Mouse (Mus musculus): ENCODE data around the gene 1700025C18Rik. TPM values are rescaled to one million over a fixed set of nuclear protein-coding genes. Genes with fewer than 3 reads are reported as not detected.

The 1700025C18Rik gene
- polyA plus RNA-seq, 1 experiment: not detected

DNA sequence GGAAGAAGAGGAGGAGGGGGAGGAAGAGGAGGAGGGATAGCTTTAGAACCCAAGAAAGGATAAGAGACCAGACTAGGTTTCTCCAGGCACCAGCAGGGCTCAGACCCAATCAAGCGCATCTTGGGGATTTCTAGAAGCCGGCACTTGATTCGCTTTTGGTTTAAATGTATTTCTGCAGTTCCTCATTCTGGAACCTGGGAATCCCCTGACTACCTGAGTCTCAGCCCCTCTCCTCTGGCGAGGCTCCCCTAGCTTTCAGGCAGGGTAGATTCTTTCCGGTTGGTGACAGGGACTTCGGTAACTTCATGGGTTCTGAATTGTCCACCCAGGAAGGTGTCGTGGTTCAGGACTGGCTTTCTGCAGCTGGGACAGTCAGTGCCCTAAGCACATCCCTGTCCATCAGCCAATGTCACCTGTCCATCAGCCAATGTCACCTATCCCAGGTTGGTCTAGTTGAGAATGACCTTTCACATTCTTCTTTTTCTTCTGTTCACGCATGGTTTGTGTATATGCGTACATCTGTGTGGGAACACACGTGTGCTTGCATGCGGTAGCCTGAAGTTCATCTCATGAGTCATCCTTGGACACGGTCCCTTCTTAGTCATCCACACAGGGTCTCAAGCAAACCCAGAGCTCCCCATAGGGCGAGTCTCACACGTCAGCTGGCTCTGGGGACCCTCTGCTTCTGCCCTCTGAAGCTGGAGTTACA, 34.0 kb downstream of the 1700025C18Rik start:
- no peak for TF ChIP-seq CTCF (IDR thresholded peaks at IDR 0.05; ENCODE audit: borderline replicate concordance, extremely low read depth, insufficient read depth, insufficient read length)

GRCm38 (mm10) chr2:165055905-165056304, 34.6 kb downstream of the 1700025C18Rik start:
- no peak for DNase-seq (ENCODE audit: low read depth)
- TF ChIP-seq POLR2A (IDR thresholded peaks at IDR 0.05; ENCODE audit: borderline replicate concordance, extremely low read depth, insufficient read depth, insufficient read length, poor library complexity, severe bottlenecking): no peak
- no peak for TF ChIP-seq CTCF (IDR thresholded peaks at IDR 0.05; ENCODE audit: borderline replicate concordance, extremely low read depth, insufficient read depth, insufficient read length)

More for the DNA sequence above, 34.0 kb downstream of the 1700025C18Rik start:
- DNase-seq (ENCODE audit: low read depth): no peak

- no peak for TF ChIP-seq POLR2A (IDR thresholded peaks at IDR 0.05; ENCODE audit: borderline replicate concordance, extremely low read depth, insufficient read depth, insufficient read length, poor library complexity, severe bottlenecking)
- DNase-seq (ENCODE audit: low read depth): peak; percentile 55
Observed at GRCm38 (mm10) chr2:165054888-165055852, 35.4 kb downstream of the 1700025C18Rik start, which contains the start of gene Cd40. Gene Cd40, plus strand, starts transcription at chr2:165055627.

DNA sequence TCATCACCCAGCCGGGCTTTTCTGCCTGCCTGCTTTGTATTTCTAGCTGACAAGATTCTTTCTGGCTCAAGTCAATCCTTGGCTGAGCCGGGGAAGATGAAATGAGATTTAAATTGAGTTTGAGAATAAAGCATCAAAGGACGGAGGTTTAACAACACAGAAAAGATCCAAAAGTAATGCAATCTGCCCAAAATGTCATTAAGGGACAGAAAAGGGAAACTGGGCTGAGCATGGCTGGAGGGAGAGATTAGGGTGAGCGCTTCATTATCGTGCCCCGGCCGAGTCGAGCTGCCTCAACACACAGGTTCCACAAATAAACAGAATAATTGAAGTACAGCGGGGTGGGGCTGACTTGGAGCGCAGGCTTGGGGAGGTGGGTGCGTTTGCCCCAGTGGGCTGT, 39.0 kb downstream of the 1700025C18Rik start:
- peak; percentile 64 for DNase-seq (ENCODE audit: low read depth)
- TF ChIP-seq POLR2A (IDR thresholded peaks at IDR 0.05; ENCODE audit: borderline replicate concordance, extremely low read depth, insufficient read depth, insufficient read length, poor library complexity, severe bottlenecking) (no peak), CTCF (IDR thresholded peaks at IDR 0.05; ENCODE audit: borderline replicate concordance, extremely low read depth, insufficient read depth, insufficient read length) (no peak)

DNA sequence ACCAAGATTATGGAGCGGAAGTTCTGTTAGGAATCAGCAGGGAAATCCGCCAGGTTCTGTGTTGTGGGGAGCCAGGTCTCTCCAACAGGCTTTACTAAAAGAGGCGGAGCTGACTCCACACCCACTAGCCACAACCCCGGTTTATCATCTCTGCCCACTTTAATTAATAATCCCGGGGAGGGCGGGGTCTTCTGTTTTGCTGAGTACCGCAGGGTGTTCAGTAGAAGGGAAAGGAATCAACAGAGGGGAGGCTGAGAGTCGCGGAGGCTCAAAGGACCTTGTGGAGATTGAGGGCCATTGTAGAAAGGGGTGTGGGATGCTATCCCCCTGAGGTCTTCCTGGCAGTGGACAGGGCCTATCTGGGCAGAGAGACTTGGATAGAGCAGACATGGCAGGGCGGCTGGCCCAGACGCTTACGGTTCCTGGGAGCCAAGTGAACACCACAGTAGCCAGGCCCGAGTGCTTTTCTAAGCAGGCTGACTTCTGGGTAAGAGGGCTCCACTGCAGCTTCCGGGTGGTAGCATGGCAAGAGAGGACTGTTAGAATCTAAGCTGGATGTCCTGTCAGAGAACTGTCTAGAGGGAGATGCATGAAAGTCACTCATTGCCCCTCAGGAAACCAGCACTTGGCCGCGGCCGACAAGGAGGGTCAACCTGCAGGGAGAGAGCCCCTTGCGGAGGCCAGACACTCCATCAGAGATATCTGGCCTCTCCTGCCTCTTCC, 39.6 kb downstream of the 1700025C18Rik start:
- no peak for DNase-seq (ENCODE audit: low read depth)
- no peak for TF ChIP-seq POLR2A (IDR thresholded peaks at IDR 0.05; ENCODE audit: borderline replicate concordance, extremely low read depth, insufficient read depth, insufficient read length, poor library complexity, severe bottlenecking)
- TF ChIP-seq CTCF (IDR thresholded peaks at IDR 0.05; ENCODE audit: borderline replicate concordance, extremely low read depth, insufficient read depth, insufficient read length): no peak

DNA sequence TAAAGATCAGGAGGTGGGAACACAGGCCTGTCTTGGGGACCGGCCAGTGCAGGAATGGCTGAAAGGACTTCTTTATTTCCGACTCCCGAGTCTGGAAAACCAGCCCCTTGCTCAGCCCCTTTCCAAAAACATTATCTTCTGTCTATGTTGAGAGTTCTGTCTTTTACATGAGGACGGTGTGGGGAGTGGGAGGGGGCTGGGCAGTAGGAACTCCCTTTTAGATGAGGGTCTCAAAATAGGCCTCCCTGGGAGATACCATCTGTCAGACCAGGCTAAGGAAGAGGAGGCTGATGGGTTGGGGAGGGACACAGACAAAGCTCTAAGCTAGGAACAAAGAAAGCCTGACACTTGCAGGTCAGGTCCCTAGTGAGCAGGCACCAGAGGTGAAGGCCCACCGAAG, 41.5 kb downstream of the 1700025C18Rik start:
- DNase-seq (ENCODE audit: low read depth): no peak
- no peak for TF ChIP-seq POLR2A (IDR thresholded peaks at IDR 0.05; ENCODE audit: borderline replicate concordance, extremely low read depth, insufficient read depth, insufficient read length, poor library complexity, severe bottlenecking)
- TF ChIP-seq CTCF (IDR thresholded peaks at IDR 0.05; ENCODE audit: borderline replicate concordance, extremely low read depth, insufficient read depth, insufficient read length): no peak

DNA sequence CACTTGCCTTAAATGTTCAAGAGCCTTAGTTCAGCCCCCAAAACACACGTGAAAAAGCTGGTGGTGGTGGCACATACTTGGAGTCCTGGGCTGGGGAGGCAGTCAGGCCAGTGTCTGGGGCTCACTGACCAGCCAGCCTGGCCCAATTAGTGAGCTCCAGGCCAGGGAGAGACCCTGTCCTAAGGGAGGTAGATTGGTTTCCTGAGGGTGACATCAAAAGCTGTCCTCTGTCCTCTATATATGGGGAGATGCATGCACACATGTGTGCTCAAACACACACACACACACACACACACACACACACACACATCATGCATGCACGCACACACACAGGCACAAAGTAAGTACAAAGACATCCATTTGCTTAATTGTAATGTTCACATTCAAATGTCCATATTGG, 46.8 kb downstream of the 1700025C18Rik start:
- DNase-seq (ENCODE audit: low read depth): no peak
- TF ChIP-seq POLR2A (IDR thresholded peaks at IDR 0.05; ENCODE audit: borderline replicate concordance, extremely low read depth, insufficient read depth, insufficient read length, poor library complexity, severe bottlenecking) (no peak), CTCF (IDR thresholded peaks at IDR 0.05; ENCODE audit: borderline replicate concordance, extremely low read depth, insufficient read depth, insufficient read length) (no peak)

DNA sequence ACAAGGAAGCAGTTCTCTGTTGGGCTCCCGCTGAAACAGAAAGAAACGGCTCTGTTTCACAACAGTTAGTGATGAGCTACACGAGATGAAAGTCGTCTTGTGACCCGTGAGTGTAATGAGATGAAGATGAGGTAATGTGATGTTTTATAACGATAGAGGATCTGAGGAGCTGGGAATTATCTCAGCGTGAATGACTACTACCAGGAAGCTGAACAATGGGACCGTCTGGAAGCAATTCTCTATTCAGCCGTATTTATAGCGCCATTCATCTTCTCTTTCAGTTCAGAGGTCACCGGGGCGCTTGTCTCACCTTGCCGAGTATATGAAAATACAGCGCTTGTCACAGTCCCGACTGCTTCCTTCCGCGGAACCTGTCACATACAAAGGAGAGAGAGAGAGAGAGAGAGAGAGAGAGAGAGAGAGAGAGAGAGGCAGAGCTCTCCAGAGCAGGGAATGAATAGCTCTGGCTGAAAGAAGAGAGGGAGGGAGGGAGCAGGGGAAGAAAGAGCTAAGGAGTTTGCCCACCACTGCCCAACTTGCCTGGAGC, 47.4 kb downstream of the 1700025C18Rik start:
- TF ChIP-seq CTCF (IDR thresholded peaks at IDR 0.05; ENCODE audit: borderline replicate concordance, extremely low read depth, insufficient read depth, insufficient read length): no peak
- TF ChIP-seq POLR2A (IDR thresholded peaks at IDR 0.05; ENCODE audit: borderline replicate concordance, extremely low read depth, insufficient read depth, insufficient read length, poor library complexity, severe bottlenecking): no peak
- peak; percentile 90 for DNase-seq (ENCODE audit: low read depth)

DNA sequence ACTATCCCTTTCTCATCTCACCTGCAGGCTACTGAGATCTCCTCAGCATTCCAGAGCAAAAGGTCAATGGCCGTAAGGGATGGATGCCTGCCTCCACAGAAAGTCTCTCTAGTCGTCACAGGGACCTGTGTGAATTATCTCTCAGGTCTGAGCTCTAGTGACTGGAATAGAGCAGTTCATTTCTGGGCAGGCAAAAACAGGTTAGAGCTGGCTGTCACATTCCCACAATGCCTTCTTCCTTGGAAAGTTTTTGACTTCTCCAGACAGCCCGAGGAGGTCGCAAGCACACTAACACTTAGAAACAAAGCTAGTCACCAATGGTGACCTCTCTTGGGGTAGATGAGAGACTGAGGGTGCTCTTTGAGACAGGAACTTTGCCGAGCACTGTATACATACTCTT, 48.4 kb downstream of the 1700025C18Rik start:
- no peak for DNase-seq (ENCODE audit: low read depth)
- no peak for TF ChIP-seq CTCF (IDR thresholded peaks at IDR 0.05; ENCODE audit: borderline replicate concordance, extremely low read depth, insufficient read depth, insufficient read length)

GRCm38 (mm10) chr2:165037415-165037814, 53.1 kb downstream of the 1700025C18Rik start:
- TF ChIP-seq POLR2A (IDR thresholded peaks at IDR 0.05; ENCODE audit: borderline replicate concordance, extremely low read depth, insufficient read depth, insufficient read length, poor library complexity, severe bottlenecking) (no peak), CTCF (IDR thresholded peaks at IDR 0.05; ENCODE audit: borderline replicate concordance, extremely low read depth, insufficient read depth, insufficient read length) (no peak)
- no peak for DNase-seq (ENCODE audit: low read depth)

- DNase-seq (ENCODE audit: low read depth): no peak
- TF ChIP-seq POLR2A (IDR thresholded peaks at IDR 0.05; ENCODE audit: borderline replicate concordance, extremely low read depth, insufficient read depth, insufficient read length, poor library complexity, severe bottlenecking) (no peak), CTCF (IDR thresholded peaks at IDR 0.05; ENCODE audit: borderline replicate concordance, extremely low read depth, insufficient read depth, insufficient read length) (no peak)
Observed at GRCm38 (mm10) chr2:165035058-165035431, 55.5 kb downstream of the 1700025C18Rik start.

All from brain, embryonic 14.5 days (tissue).